Mouse (Mus musculus) heart, embryonic 11.5 days (tissue): ENCODE measurements around the gene Elof1. TPM values are rescaled to one million over a fixed set of nuclear protein-coding genes. Genes with fewer than 3 reads are reported as not detected.
"Not testable (repeated sequence)": the region's sequence is repeated elsewhere in the genome, so short reads cannot be mapped to it uniquely, and the experiment has no call there.

Experiments used
- ATAC-seq: fragments of 200-750 bp; cut with Nextera tagmentation; replicated peaks from 2 replicates; pipeline ENCODE4 v1.8.0; 2017; ENCODE audit warnings: moderate library complexity; ENCODE audit not compliant: insufficient number of reproducible peaks, low FRiP score, low TSS enrichment
- H3K27ac ChIP-seq: fragments of 300-500 bp; sonication (generic); 2 replicates; pipeline ENCODE4 v1.5.1; 2014; ENCODE audit warnings: mild to moderate bottlenecking, low read depth, low read length
- H3K27me3 ChIP-seq: fragments of 300-500 bp; sonication (generic); 2 replicates; pipeline ENCODE4 v1.6.1; 2014; ENCODE audit warnings: mild to moderate bottlenecking, low read length, mixed read lengths; ENCODE audit not compliant: control insufficient read depth, insufficient read depth
- H3K36me3 ChIP-seq: fragments of 300-500 bp; sonication (generic); 2 replicates; pipeline ENCODE4 v1.6.1; 2014; ENCODE audit warnings: mild to moderate bottlenecking, low read length, moderate library complexity, mixed read lengths; ENCODE audit not compliant: control insufficient read depth, insufficient read depth
- H3K4me1 ChIP-seq: fragments of 300-500 bp; sonication (generic); 2 replicates; pipeline ENCODE4 v1.6.1; 2014; ENCODE audit warnings: low read length; ENCODE audit not compliant: control insufficient read depth, insufficient read depth
- H3K4me2 ChIP-seq: fragments of 300-500 bp; sonication (generic); 2 replicates; pipeline ENCODE4 v1.6.1; 2014; ENCODE audit warnings: mild to moderate bottlenecking, moderate library complexity
- H3K4me3 ChIP-seq: fragments of 300-500 bp; sonication (generic); 2 replicates; pipeline ENCODE4 v1.5.1; 2014; ENCODE audit warnings: low read depth, low read length
- H3K9ac ChIP-seq: fragments of 300-500 bp; sonication (generic); 2 replicates; pipeline ENCODE4 v1.6.1; 2014; ENCODE audit warnings: mild to moderate bottlenecking, low read depth, low read length, moderate library complexity
- H3K9me3 ChIP-seq: fragments of 300-500 bp; sonication (generic); replicated peaks from 2 replicates; pipeline ENCODE4 v1.6.1; 2016; ENCODE audit warnings: low read length; ENCODE audit not compliant: control insufficient read depth
- WGBS: fragments of 180-500 bp; shearing (Covaris S2); extraction: QIAGEN DNeasy Blood & Tissue Kit; methylation state at CpG from one replicate; pipeline ENCODE4 v1.1.7; 2014; ENCODE audit not compliant: insufficient replicate concordance; 5-methylcytosine and 5-hydroxymethylcytosine counted together
- polyA plus RNA-seq: library from polyadenylated mRNA; unstranded; fragments of >200 nt; fragmentation: Nextera tagmentation; extraction: Ambion mirVana; gene quantifications from 2 replicates; pipeline ENCODE4 v1.2.1, GENCODE M21; 2014

The Elof1 gene
- polyA plus RNA-seq, 1 experiment from 2014 or later: 134 TPM

DNA sequence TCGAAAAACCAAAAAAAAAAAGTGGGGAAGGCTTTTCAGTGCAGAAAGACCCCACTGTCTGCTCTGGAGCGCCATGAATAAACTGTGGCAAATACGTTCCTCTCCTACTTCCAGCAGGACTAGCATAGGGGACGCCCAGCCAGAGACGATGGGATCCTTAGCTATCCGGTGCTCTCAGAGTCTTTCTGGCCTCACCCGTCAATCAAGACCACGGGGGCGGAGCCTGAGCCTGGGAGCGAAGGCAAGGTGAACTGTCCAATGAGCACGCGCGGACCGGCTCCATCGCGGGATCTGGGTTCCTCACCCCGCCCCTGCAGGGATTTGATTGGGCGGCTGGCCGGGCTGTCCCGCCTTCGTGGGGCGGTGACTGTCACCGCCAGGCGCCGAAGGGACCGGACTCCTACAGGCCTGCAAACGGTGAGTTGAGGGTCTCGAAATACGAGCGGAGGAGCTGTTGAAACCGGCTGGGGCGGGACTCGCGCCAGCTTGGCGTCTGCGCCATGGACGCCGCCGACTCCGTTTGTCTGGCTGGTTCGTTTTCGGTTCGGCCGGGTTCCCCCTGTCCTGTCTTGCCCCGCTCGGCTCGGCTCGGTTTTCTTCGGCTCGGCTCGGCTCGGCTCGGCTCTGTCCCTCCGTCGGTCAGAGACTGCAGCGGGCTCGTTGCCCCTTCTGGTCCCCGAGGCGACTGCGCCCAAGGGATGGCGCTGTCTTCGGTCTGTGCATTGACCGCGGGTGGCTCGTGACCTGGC lies 39.7 kb upstream of the Elof1 start, which contains the start of gene Pigyl:
Gene Pigyl (plus strand): TSS at position 350 of the 749 bp plus-strand sequence.
- H3K4me1 ChIP-seq: peaks cover 8% of the 10 kb centered on the region; the same call in 1 of the 2 replicates
- H3K27ac ChIP-seq: peak within 1 kb of the TSS; percentile 81; the same call in 1 of the 2 replicates
- H3K9me3 ChIP-seq: no peaks in the 10 kb centered on the region
- WGBS: under 1% methylated on average over 63 of the region's 65 CpGs
- H3K27me3 ChIP-seq: peaks cover 9% of the 10 kb centered on the region; the same call in 1 of the 2 replicates
- no peaks in the 10 kb centered on the region for H3K36me3 ChIP-seq
- H3K4me3 ChIP-seq: peak within 1 kb of the TSS; percentile 79
- H3K9ac ChIP-seq: peak within 1 kb of the TSS; percentile 88
- peak within 1 kb of the TSS; percentile 87 for H3K4me2 ChIP-seq
- peak; percentile 97 for ATAC-seq

DNA sequence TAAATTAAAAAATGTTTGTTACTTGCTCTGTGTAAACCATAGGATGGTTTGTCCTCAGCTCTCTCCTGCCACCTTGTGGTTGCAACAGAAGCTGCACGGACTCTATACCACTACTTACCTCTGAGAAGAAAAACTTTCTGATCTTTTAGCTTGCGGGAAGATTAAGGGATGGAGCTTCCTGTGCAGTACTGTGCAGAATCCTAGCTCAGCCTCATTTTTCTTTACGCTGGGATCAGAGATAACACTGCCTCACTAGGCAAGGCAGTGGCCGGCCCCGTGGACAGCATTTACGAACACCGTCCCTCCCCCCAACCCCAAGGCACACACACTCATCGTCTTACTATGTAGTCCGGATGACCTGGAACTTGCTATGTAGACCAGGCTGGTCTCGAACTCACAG lies 38.6 kb upstream of the Elof1 start:
- H3K9ac ChIP-seq: no peak overlapping the region
- peak overlapping the region; percentile 87 for H3K4me2 ChIP-seq
- 0 out of 2 replicates have a peak, but pooled peaks have one; percentile 32 for ATAC-seq
- H3K4me1 ChIP-seq: peaks cover 8% of the 10 kb centered on the region; the same call in 1 of the 2 replicates
- H3K4me3 ChIP-seq: 0 out of 2 replicates have a peak overlapping the region, but pooled peaks have one; percentile 16
- WGBS: 14% methylated on average over 10 of the region's 10 CpGs
- H3K27me3 ChIP-seq: peaks cover 9% of the 10 kb centered on the region; the same call in 1 of the 2 replicates
- no peaks in the 10 kb centered on the region for H3K9me3 ChIP-seq
- no peaks in the 10 kb centered on the region for H3K36me3 ChIP-seq
- no peak overlapping the region for H3K27ac ChIP-seq

DNA sequence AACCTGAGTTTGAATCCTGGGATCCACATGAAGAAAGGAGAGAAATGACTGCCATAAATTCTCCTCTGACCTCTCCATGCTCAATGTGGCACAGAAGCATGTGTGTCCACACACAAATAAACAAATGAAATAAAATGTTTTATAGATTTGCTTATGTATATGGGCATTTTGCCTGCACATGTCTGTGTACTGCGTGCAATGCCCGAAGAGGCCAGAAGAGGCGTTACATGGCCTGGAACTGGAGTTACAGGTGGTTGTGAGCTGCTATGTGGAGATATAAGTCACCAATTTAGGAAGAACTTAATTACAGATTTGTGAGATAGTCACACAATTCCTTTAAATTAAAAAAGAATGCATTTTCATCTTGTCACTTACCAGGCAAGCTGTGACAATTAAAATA lies 36.8 kb upstream of the Elof1 start:
- no peak for ATAC-seq
- Histone ChIP-seq H3K27me3 (peaks cover 9% of the 10 kb centered on the region; the same call in 1 of the 2 replicates), H3K27ac (no peak overlapping the region), H3K4me3 (no peak overlapping the region), H3K4me1 (peaks cover 8% of the 10 kb centered on the region; the same call in 1 of the 2 replicates), H3K9ac (no peak overlapping the region), H3K9me3 (no peaks in the 10 kb centered on the region), H3K36me3 (no peaks in the 10 kb centered on the region), H3K4me2 (no peak overlapping the region)
- 85% methylated on average over 3 of the region's 3 CpGs for WGBS

DNA sequence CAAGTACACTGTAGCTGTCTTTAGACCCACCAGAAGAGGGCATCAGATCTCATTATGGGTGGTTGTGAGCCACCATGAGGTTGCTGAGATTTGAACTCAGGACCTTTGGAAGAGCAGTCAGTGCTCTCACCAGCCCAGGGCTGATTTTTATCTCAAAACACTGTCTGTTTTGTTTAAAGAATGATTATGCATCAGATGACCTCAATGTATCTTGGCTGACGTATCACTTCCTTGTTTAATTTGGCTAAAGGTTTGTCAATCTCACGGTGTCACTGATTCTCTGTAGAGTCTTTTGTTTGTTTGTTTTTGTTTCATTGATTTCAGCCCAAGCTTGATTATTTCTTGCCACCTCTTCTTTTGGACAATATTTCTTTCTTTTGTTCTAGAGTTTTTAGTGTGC lies 34.0 kb upstream of the Elof1 start:
- Histone ChIP-seq H3K27ac (no peak overlapping the region), H3K9ac (no peak overlapping the region), H3K4me1 (peaks cover 2% of the 10 kb centered on the region; the same call in 1 of the 2 replicates), H3K4me3 (no peak overlapping the region), H3K4me2 (no peak overlapping the region), H3K36me3 (no peaks in the 10 kb centered on the region), H3K27me3 (no peaks in the 10 kb centered on the region), H3K9me3 (no peaks in the 10 kb centered on the region)
- 83% methylated on average over 2 of the region's 2 CpGs for WGBS
- ATAC-seq: no peak

DNA sequence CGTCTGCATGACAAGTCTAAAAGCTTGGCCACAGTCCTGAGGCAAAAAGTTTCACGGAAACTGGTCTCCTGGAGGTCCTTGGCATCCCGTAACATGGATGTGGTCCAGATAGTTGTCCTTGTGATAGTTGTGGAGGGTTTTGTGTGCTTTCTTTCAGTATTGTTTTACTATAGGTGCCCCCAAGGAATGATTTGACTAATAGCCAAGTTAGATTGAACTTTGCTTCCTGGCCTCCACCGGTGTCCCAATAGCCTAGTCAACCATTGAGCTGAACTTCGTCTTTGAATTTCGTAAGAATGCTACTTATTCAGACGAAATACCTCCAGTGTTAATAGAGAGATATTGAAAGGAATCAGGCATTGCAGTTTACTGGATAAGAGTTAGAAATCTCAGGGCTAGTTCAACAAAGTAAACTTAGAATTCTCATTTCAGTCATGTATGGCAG lies 33.3 kb upstream of the Elof1 start:
- not testable (repeated sequence) for H3K27me3 ChIP-seq, H3K4me3 ChIP-seq, H3K9ac ChIP-seq, H3K4me2 ChIP-seq, H3K27ac ChIP-seq, H3K4me1 ChIP-seq, H3K9me3 ChIP-seq, H3K36me3 ChIP-seq, ATAC-seq
- WGBS: 72% methylated on average over 7 of the region's 7 CpGs

DNA sequence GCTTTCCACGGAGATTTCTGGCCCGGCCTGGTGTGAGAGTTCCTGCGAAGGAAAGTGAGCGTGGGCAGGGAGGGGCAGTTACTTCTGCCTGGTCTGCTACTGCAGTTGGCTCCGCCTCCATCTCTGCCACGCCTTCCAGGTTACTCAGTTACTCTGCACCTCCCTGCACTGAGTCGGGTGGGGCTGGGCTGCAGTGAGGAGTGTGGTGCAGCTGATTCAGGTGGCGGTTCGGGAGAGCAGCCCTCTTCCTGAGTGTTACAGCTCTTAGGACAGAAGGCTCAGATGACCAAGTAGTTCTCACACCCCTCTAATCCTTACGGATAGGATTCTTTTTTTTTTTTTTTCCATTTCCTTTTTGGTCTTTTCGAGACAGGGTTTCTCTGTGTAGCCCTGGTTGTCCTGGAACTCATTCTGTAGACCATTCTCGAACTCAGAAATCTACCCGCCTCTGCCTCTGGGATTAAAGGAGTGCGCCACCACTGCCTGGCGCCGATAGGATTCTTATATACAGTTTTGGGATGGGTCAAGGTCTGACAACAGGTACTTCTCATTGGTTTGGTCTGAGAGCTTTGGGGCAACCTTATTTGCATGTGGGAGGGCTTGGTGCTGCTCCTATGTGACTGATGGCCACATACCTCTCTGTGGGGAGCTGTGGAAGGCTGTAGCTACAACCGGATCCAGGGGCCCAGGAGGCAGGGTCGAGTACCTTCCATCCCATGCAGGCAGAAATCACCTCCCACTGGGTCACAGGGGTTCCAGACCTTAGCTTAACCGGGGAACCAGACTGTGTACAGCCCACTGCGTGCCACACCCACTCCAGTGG lies 32.7 kb upstream of the Elof1 start:
- H3K4me1 ChIP-seq: no peaks in the 10 kb centered on the region
- H3K9ac ChIP-seq: no peak overlapping the region
- no peaks in the 10 kb centered on the region for H3K27me3 ChIP-seq
- no peak overlapping the region for H3K27ac ChIP-seq
- 62% methylated on average over 20 of the region's 20 CpGs for WGBS
- H3K4me2 ChIP-seq: no peak overlapping the region
- no peaks in the 10 kb centered on the region for H3K9me3 ChIP-seq
- ATAC-seq: peak; percentile 69; the same call in 1 of the 2 replicates
- no peaks in the 10 kb centered on the region for H3K36me3 ChIP-seq
- no peak overlapping the region for H3K4me3 ChIP-seq

DNA sequence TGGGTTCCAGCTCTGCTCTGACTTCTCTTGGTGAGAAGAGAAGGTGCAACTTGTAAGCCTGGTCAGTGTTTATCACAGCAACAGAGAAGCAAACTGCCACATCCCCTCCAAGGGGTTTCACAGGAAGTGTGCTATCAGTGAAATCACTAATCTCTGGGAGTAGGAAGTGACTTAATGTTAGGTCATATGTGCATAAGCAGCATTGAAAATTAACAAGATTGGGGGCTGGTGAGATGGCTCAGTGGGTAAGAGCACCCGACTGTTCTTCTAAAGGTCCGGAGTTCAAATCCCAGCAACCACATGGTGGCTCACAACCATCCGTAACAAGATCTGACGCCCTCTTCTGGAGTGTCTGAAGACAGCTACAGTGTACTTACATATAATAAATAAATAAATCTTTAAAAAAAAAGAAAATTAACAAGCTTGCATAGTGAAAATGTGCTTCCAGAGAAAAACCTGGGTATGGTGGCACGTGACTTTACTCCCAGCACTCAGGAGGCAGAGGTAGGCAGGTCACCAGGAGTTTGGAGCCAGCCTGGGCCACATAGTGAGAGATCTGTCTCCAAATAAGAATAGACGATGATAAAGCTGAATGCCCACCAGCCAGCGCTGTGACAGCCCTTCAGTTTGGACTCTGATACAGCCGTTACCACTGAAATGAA lies 27.5 kb upstream of the Elof1 start:
- H3K4me2 ChIP-seq: no peak overlapping the region
- no peaks in the 10 kb centered on the region for H3K4me1 ChIP-seq
- H3K36me3 ChIP-seq: no peaks in the 10 kb centered on the region
- H3K27me3 ChIP-seq: no peaks in the 10 kb centered on the region
- H3K9me3 ChIP-seq: no peaks in the 10 kb centered on the region
- no peak overlapping the region for H3K27ac ChIP-seq
- H3K9ac ChIP-seq: no peak overlapping the region
- ATAC-seq: no peak
- no peak overlapping the region for H3K4me3 ChIP-seq
- WGBS: 70% methylated on average over 7 of the region's 8 CpGs
